Mouse (Mus musculus) urinary bladder, adult 2 months (tissue): ENCODE data around the gene Lrp5. TPM values are rescaled to one million over a fixed set of nuclear protein-coding genes. Genes with fewer than 3 reads are reported as not detected.
"Not testable (repeated sequence)": the region's sequence is repeated elsewhere in the genome, so short reads cannot be mapped to it uniquely, and the experiment has no call there.

Experiments
- DNase-seq: peaks from one replicate; pipeline ENCODE4 v3.0.0; 2022; ENCODE audit warnings: low spot score
- polyA plus RNA-seq: library from polyadenylated mRNA; depleted of rRNA; stranded (reverse); fragments of >200 nt; gene quantifications from 2 replicates; pipeline ENCODE4 v1.2.3, GENCODE M21; 2012

The Lrp5 gene
- polyA plus RNA-seq, 1 experiment: 7.3 TPM

- DNase-seq: no peak
Observed at GRCm38 (mm10) chr19:3695471-3695870, 9.1 kb upstream of the Lrp5 start.

- no peak for DNase-seq
Observed at GRCm38 (mm10) chr19:3695006-3695405, 8.6 kb upstream of the Lrp5 start.

- DNase-seq: no peak
Observed at GRCm38 (mm10) chr19:3694476-3694875, 8.1 kb upstream of the Lrp5 start.

- no peak for DNase-seq
Observed at GRCm38 (mm10) chr19:3692414-3693145, 6.2 kb upstream of the Lrp5 start.

- DNase-seq: no peak
Observed at GRCm38 (mm10) chr19:3691337-3691736, 5.0 kb upstream of the Lrp5 start.

- DNase-seq: no peak
Observed at GRCm38 (mm10) chr19:3687676-3688171, 1.4 kb upstream of the Lrp5 start.

GRCm38 (mm10) chr19:3685611-3686214 is 651 bp downstream of the Lrp5 start:
- DNase-seq: no peak

- no peak for DNase-seq
Observed at GRCm38 (mm10) chr19:3684957-3685580, 1.3 kb downstream of the Lrp5 start.

GRCm38 (mm10) chr19:3684414-3684813 is 1.9 kb downstream of the Lrp5 start:
- no peak for DNase-seq

GRCm38 (mm10) chr19:3681310-3681934 is 4.9 kb downstream of the Lrp5 start:
- peak; percentile 48 for DNase-seq

- no peak for DNase-seq
Observed at GRCm38 (mm10) chr19:3680732-3681131, 5.6 kb downstream of the Lrp5 start.

- no peak for DNase-seq
Observed at GRCm38 (mm10) chr19:3674122-3674855, 12.1 kb downstream of the Lrp5 start.

GRCm38 (mm10) chr19:3673149-3673548 is 13.2 kb downstream of the Lrp5 start:
- no peak for DNase-seq

- no peak for DNase-seq
Observed at GRCm38 (mm10) chr19:3669100-3669499, 17.3 kb downstream of the Lrp5 start.

- DNase-seq: no peak
Observed at GRCm38 (mm10) chr19:3668551-3668950, 17.8 kb downstream of the Lrp5 start.

- DNase-seq: no peak
Observed at GRCm38 (mm10) chr19:3667979-3668378, 18.4 kb downstream of the Lrp5 start.

- DNase-seq: no peak
Observed at GRCm38 (mm10) chr19:3667155-3667895, 19.0 kb downstream of the Lrp5 start.

GRCm38 (mm10) chr19:3666632-3667031 is 19.7 kb downstream of the Lrp5 start:
- no peak for DNase-seq

- no peak for DNase-seq
Observed at GRCm38 (mm10) chr19:3665510-3665909, 20.9 kb downstream of the Lrp5 start.

- no peak for DNase-seq
Observed at GRCm38 (mm10) chr19:3657947-3658346, 28.4 kb downstream of the Lrp5 start.

GRCm38 (mm10) chr19:3657065-3657464 is 29.3 kb downstream of the Lrp5 start:
- DNase-seq: not testable (repeated sequence)
